Mouse (Mus musculus) CH12.LX (cell line): Measurements from ENCODE around the gene Camkmt. TPM values are rescaled to one million over a fixed set of nuclear protein-coding genes. Genes with fewer than 3 reads are reported as not detected.

Experiments used
- DNase-seq: peaks from one replicate; pipeline ENCODE4 v3.0.0-alpha.2; 2013; ENCODE audit errors: extremely low read depth
- H3K27ac ChIP-seq: 2 replicates; pipeline ENCODE4 v1.5.1; 2012; ENCODE audit warnings: low read depth, mild to moderate bottlenecking, control low read depth, moderate library complexity; ENCODE audit not compliant: insufficient read depth
- H3K27me3 ChIP-seq: replicated peaks from 2 replicates; pipeline ENCODE3; 2012; ENCODE audit warnings: inconsistent platforms
- H3K36me3 ChIP-seq, 2 experiments: replicated peaks in 1 of 2; 2 replicates each; pipeline versions ENCODE3 to v1.6.1; 2012; ENCODE audit warnings: inconsistent platforms in 1 of 2, low read length in 1 of 2, mild to moderate bottlenecking in 1 of 2, mixed read lengths in 1 of 2, moderate library complexity in 1 of 2; ENCODE audit not compliant: control insufficient read depth in 1 of 2, insufficient read depth in 1 of 2
- H3K4me1 ChIP-seq, 2 experiments: 2 replicates each; pipeline ENCODE4 v1.6.1; 2012; ENCODE audit warnings: inconsistent platforms in 1 of 2, moderate library complexity in 1 of 2; ENCODE audit not compliant: insufficient read depth in 2 of 2, control insufficient read depth in 1 of 2
- H3K4me2 ChIP-seq: 2 replicates; pipeline ENCODE4 v1.6.1; 2012; ENCODE audit warnings: low read depth, mild to moderate bottlenecking, control low read depth; ENCODE audit not compliant: poor library complexity, insufficient read depth, severe bottlenecking
- H3K4me3 ChIP-seq, 3 experiments: fragments of 150-350 bp in 1 of 3; sonication (generic) in 1 of 3; replicated peaks in 1 of 3; 2 replicates each; pipeline versions ENCODE3 to v1.5.1; 2011 to 2012; ENCODE audit warnings: low read depth in 2 of 3, low read length in 2 of 3, mild to moderate bottlenecking in 2 of 3, moderate library complexity in 2 of 3, control low read depth in 1 of 3, improper control_type of control experiment in 1 of 3, inconsistent platforms in 1 of 3, mixed read lengths in 1 of 3; ENCODE audit not compliant: poor library complexity in 1 of 3
- H3K79me2 ChIP-seq: replicated peaks from 2 replicates; pipeline ENCODE4 v1.6.1; 2012; ENCODE audit warnings: mild to moderate bottlenecking, moderate library complexity; ENCODE audit not compliant: control insufficient read depth, poor library complexity, insufficient read depth, severe bottlenecking; ENCODE audit errors: extremely low read depth
- H3K9ac ChIP-seq: 2 replicates; pipeline ENCODE4 v1.6.1; 2012; ENCODE audit warnings: low read depth, mild to moderate bottlenecking, control low read depth, moderate library complexity; ENCODE audit not compliant: insufficient read depth
- H3K9me3 ChIP-seq: replicated peaks from 2 replicates; pipeline ENCODE3; 2012; ENCODE audit warnings: low read length, inconsistent platforms, mixed read lengths
- BHLHE40 ChIP-seq: IDR thresholded peaks from 2 replicates; pipeline ENCODE4 v1.6.1; 2011; ENCODE audit warnings: mild to moderate bottlenecking, low read depth, low read length, improper control_type of control experiment
- CHD1 ChIP-seq: IDR thresholded peaks from 2 replicates; pipeline ENCODE4 v1.6.1; 2012; ENCODE audit warnings: low read depth, low read length, improper control_type of control experiment, inconsistent platforms
- CHD2 ChIP-seq: IDR thresholded peaks from 2 replicates; pipeline ENCODE4 v1.6.1; 2011; ENCODE audit warnings: low read length, improper control_type of control experiment
- CTCF ChIP-seq, 2 experiments: IDR thresholded peaks in 1 of 2; conservative IDR thresholded peaks in 1 of 2; 2 replicates each; pipeline ENCODE4 v1.5.1; 2011 to 2012; ENCODE audit warnings: low read depth in 2 of 2, low read length in 2 of 2, improper control_type of control experiment in 1 of 2, inconsistent platforms in 1 of 2, mild to moderate bottlenecking in 1 of 2, moderate library complexity in 1 of 2
- E2F4 ChIP-seq: IDR thresholded peaks from 2 replicates; pipeline ENCODE4 v1.6.1; 2011; ENCODE audit warnings: low read depth, low read length, improper control_type of control experiment; ENCODE audit not compliant: insufficient replicate concordance
- ELF1 ChIP-seq: IDR thresholded peaks from 2 replicates; pipeline ENCODE4 v1.6.1; 2014; ENCODE audit warnings: low read depth, mild to moderate bottlenecking, inconsistent platforms, low read length, improper control_type of control experiment
- EP300 ChIP-seq: IDR thresholded peaks from 2 replicates; pipeline ENCODE4 v1.6.1; 2011; ENCODE audit warnings: low read length, improper control_type of control experiment
- GABPA ChIP-seq: IDR thresholded peaks from 2 replicates; pipeline ENCODE4 v1.6.1; 2012; ENCODE audit warnings: low read depth, low read length, improper control_type of control experiment, inconsistent platforms; ENCODE audit not compliant: insufficient replicate concordance
- IRF4 ChIP-seq: IDR thresholded peaks from 2 replicates; pipeline ENCODE4 v1.6.1; 2014; ENCODE audit warnings: low read depth, mild to moderate bottlenecking, inconsistent platforms, low read length, improper control_type of control experiment
- JUN ChIP-seq: IDR thresholded peaks from 2 replicates; pipeline ENCODE4 v1.6.1; 2011; ENCODE audit warnings: low read depth, mild to moderate bottlenecking, low read length, improper control_type of control experiment, moderate library complexity; ENCODE audit not compliant: insufficient read depth
- JUND ChIP-seq: conservative IDR thresholded peaks from 2 replicates; pipeline ENCODE4 v1.6.1; 2011; ENCODE audit warnings: low read depth, low read length, improper control_type of control experiment
- MAX ChIP-seq: IDR thresholded peaks from 2 replicates; pipeline ENCODE4 v1.6.1; 2011; ENCODE audit warnings: low read length, improper control_type of control experiment
- MAZ ChIP-seq: IDR thresholded peaks from 2 replicates; pipeline ENCODE4 v1.6.1; 2012; ENCODE audit warnings: low read depth, mild to moderate bottlenecking, inconsistent platforms, low read length, improper control_type of control experiment, moderate library complexity
- MYC ChIP-seq: IDR thresholded peaks from 2 replicates; pipeline ENCODE4 v1.6.1; 2011; ENCODE audit warnings: low read depth, mild to moderate bottlenecking, improper control_type of control experiment, low read length
- PAX5 ChIP-seq: IDR thresholded peaks from 2 replicates; pipeline ENCODE4 v1.6.1; 2012; ENCODE audit warnings: low read length, inconsistent platforms, mixed read lengths
- POLR2AphosphoS2 ChIP-seq: IDR thresholded peaks from 2 replicates; pipeline ENCODE4 v1.6.1; 2011; ENCODE audit warnings: low read depth, low read length, improper control_type of control experiment
- SIN3A ChIP-seq: IDR thresholded peaks from 2 replicates; pipeline ENCODE4 v1.6.1; 2012; ENCODE audit warnings: low read length, improper control_type of control experiment, inconsistent platforms
- SMC3 ChIP-seq: IDR thresholded peaks from 2 replicates; pipeline ENCODE4 v1.6.1; 2011; ENCODE audit warnings: low read depth, low read length, improper control_type of control experiment
- UBTF ChIP-seq: IDR thresholded peaks from 2 replicates; pipeline ENCODE4 v1.6.1; 2012; ENCODE audit warnings: low read depth, mild to moderate bottlenecking, inconsistent platforms, low read length, improper control_type of control experiment, moderate library complexity
- ZC3H11A ChIP-seq: IDR thresholded peaks from 2 replicates; pipeline ENCODE4 v1.6.1; 2012; ENCODE audit warnings: low read depth, mild to moderate bottlenecking, inconsistent platforms, low read length, improper control_type of control experiment
- ZKSCAN1 ChIP-seq: IDR thresholded peaks from 2 replicates; pipeline ENCODE4 v1.6.1; 2012; ENCODE audit warnings: low read depth, inconsistent platforms, low read length, improper control_type of control experiment, borderline replicate concordance
- ZMIZ1 ChIP-seq: IDR thresholded peaks from 2 replicates; pipeline ENCODE4 v1.6.1; 2012; ENCODE audit warnings: low read depth, mild to moderate bottlenecking, inconsistent platforms, low read length, improper control_type of control experiment
- dilution Hi-C: fragments of 300-500 bp; cut with MboI; formaldehyde crosslinking; loops from 2 replicates; pipeline ENCODE4 v1.14.3; 2020; ENCODE audit warnings: low sequenced_read_pairs; ENCODE audit not compliant: extremely low pct_unique_long_range_greater_than_20kb, extremely low pct_ligation_motif_present
- in situ Hi-C: fragments of 300-500 bp; cut with MboI; formaldehyde crosslinking; loops from 3 replicates; pipeline ENCODE4 v1.14.3; 2019; ENCODE audit warnings: low sequenced_read_pairs, low pct_ligation_motif_present, low pct_unique_long_range_greater_than_20kb, mixed read lengths
- polyA plus RNA-seq: library from polyadenylated mRNA; unstranded; fragments of >175 nt; gene quantifications from 2 replicates; pipeline ENCODE4 v1.2.1, GENCODE M21; 2012; ENCODE audit warnings: low read depth; ENCODE audit not compliant: insufficient read length
- total RNA-seq, 2 experiments: library from RNA; depleted of rRNA; stranded (reverse); fragments of 300-350 nt in 1 of 2; fragments of >200 nt in 1 of 2; gene quantifications; 2 replicates each; pipeline ENCODE4 v1.2.3; 2012 to 2014

Gene Camkmt
- total and polyA plus RNA-seq, 3 experiments = 1.5 to 4.4 (median 1.8) TPM

DNA sequence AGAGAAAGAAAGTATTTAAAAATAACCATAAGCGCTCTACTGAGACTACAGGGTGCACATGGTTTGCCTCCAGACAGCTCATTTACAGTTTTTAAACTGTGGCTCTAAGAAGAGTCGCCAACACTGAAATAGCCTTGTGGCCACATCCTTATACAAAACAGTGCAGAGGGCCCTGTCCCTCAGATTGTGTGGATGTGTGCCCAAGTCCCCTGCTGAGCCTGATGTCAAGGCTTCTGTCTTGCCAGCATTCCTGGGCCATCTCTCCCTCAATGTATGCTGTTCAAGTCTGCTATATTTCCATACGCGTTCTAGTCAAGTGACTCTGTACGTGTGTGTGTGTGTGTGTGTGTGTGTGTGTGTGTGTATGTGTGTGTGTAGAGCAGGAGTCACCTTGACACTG, 201.2 kb downstream of the Camkmt start:
- H3K79me2 ChIP-seq = no peaks in the 10 kb centered on the region
- no peak overlapping the region for H3K4me2 ChIP-seq
- H3K36me3 ChIP-seq = no peaks in the 10 kb centered on the region
- no peak for DNase-seq
- H3K27ac ChIP-seq = no peak overlapping the region
- no peak overlapping the region for H3K9ac ChIP-seq
- no peak overlapping the region for H3K4me3 ChIP-seq
- no peak for TF ChIP-seq POLR2AphosphoS2
- TF ChIP-seq ZC3H11A = no peak
- no peak for TF ChIP-seq CHD2
- TF ChIP-seq JUN = no peak
- TF ChIP-seq GABPA = no peak
- TF ChIP-seq EP300 = no peak
- TF ChIP-seq E2F4 = no peak
- TF ChIP-seq ELF1 = no peak
- no peak for TF ChIP-seq ZKSCAN1
- TF ChIP-seq MYC = no peak
- TF ChIP-seq, all 38 proteins: peak for 0
- Histone ChIP-seq H3K4me1 (no peaks in the 10 kb centered on the region), H3K9me3 (peaks cover 4% of the 10 kb centered on the region), H3K27me3 (no peaks in the 10 kb centered on the region)
- in situ Hi-C loops = no loop called here
- dilution Hi-C loops = no loop called here

DNA sequence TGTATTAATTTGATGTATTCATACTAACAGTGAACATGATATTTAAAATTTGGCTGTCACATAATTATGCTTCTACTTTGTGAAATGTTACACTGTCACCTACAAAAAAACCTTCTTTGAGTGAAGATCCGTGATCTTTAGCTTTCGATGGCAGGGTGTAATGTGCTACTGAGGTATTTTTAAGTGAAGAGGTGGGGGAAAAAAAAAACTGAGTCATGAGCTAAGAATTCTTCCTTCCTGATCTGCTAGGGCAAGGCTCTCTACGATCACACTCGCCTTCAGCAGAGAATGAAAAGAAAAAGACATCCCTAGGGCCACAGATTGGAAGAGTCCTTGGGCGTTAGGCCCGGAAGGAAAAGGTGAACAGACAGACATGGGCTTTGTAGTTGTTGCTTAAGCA, 201.9 kb downstream of the Camkmt start:
- H3K27me3 ChIP-seq = no peaks in the 10 kb centered on the region

More for the DNA sequence above, 201.9 kb downstream of the Camkmt start:
- no peaks in the 10 kb centered on the region for H3K36me3 ChIP-seq
- DNase-seq = no peak
- in situ Hi-C loops (no loop called here), dilution Hi-C loops (no loop called here)
- no peak overlapping the region for H3K4me3 ChIP-seq
- H3K79me2 ChIP-seq = no peaks in the 10 kb centered on the region
- H3K9me3 ChIP-seq = peaks cover 4% of the 10 kb centered on the region
- no peak for TF ChIP-seq CTCF (conservative IDR thresholded peaks at IDR 0.05 in 1 of 2, IDR thresholded peaks at IDR 0.05 in 1 of 2; ENCODE audit: low read depth in 2 of 2, low read length in 2 of 2)
- TF ChIP-seq GABPA = no peak
- no peak for TF ChIP-seq UBTF
- TF ChIP-seq IRF4 = no peak
- TF ChIP-seq ZMIZ1 = no peak
- TF ChIP-seq SIN3A = no peak
- TF ChIP-seq MAX = no peak
- no peak for TF ChIP-seq JUND
- no peak for TF ChIP-seq PAX5
- no peak for TF ChIP-seq MAZ
- no peak for TF ChIP-seq CHD2
- TF ChIP-seq BHLHE40 = no peak
- TF ChIP-seq SMC3 = no peak
- no peak for TF ChIP-seq POLR2AphosphoS2
- no peak for TF ChIP-seq CHD1
- TF ChIP-seq E2F4 = no peak
- no peak overlapping the region for H3K4me2 ChIP-seq
- H3K27ac ChIP-seq = no peak overlapping the region
- no peak overlapping the region for H3K9ac ChIP-seq
- H3K4me1 ChIP-seq = no peaks in the 10 kb centered on the region
